35 mouse cellular contexts compared by ENCODE assay signal in the genomic region with DNA sequence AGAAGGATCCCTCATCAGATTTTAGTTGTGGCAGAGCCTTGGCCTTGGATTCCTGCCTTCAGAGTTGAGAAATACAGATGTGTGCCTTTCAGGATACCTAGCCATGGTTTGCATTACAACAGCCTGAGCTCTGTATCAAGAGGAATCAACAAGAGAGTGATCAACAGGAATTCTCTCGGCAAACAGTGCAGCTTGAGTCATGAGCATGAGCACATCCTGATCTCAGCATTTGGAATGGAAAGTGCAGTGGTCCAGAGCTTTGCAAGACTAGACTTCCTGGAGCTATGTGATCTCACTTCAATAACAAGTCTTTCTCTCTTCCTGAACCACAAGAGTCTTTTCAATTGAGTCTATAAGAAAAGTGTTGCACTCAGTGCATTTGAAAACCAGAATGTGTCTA.
"Had no signal": no experiment of that assay in that cellular context is flagged by ENCODE, and none has a peak within 500 bp of the region (broad histone marks: within the 10 kb centered on the region; RNA-seq: fewer than 3 reads in every experiment).

No protein-coding gene starts in this region.

- DNase-seq: heart, postnatal 10 days; heart, postnatal 14 days; heart, postnatal 36 days; heart, postnatal 4 days; kidney, adult 11 months; kidney, adult 18-20 months; kidney, adult 2 months; kidney, adult 8-10 months; kidney, adult 9 months; kidney, postnatal 10 days; kidney, postnatal 14 days; kidney, postnatal 25 days; kidney, postnatal 36 days; kidney, postnatal 4 days; layer of hippocampus, adult 9-11 months; layer of hippocampus, postnatal 36 days had no signal

- H3K9me3 ChIP-seq: heart, embryonic 10.5 days; heart, embryonic 12.5 days; heart, embryonic 13.5 days; heart, embryonic 15.5 days; hindbrain, embryonic 10.5 days; hindbrain, embryonic 15.5 days; intestine, embryonic 15.5 days; kidney, embryonic 15.5 days had no signal

- ATAC-seq: hindbrain, embryonic 16.5 days; hindbrain, postnatal 0 days; inflammation-experienced regulatory T-cells, adult 6 months; intestine, embryonic 15.5 days; intestine, embryonic 16.5 days; intestine, postnatal 0 days had no signal

- H3K4me2 ChIP-seq: heart, embryonic 11.5 days; heart, embryonic 12.5 days; heart, embryonic 13.5 days; heart, embryonic 15.5 days; hindbrain, embryonic 13.5 days; hindbrain, embryonic 14.5 days; hindbrain, embryonic 15.5 days; intestine, embryonic 15.5 days; kidney, embryonic 15.5 days had no signal

- H3K27ac ChIP-seq: heart, embryonic 10.5 days; heart, embryonic 13.5 days; heart, embryonic 15.5 days; hindbrain, embryonic 10.5 days; hindbrain, embryonic 13.5 days; hindbrain, embryonic 14.5 days; hindbrain, embryonic 15.5 days; hindbrain, postnatal 0 days; intestine, embryonic 15.5 days; kidney, embryonic 15.5 days; kidney, postnatal 0 days; layer of hippocampus, adult 2 months; left cerebral cortex, adult 2 months had no signal

- H3K4me3 ChIP-seq: heart, embryonic 10.5 days; heart, embryonic 12.5 days; heart, embryonic 13.5 days; heart, embryonic 15.5 days; hindbrain, embryonic 10.5 days; hindbrain, embryonic 13.5 days; hindbrain, embryonic 15.5 days; intestine, embryonic 15.5 days; kidney, embryonic 15.5 days; layer of hippocampus, adult 2 months; left cerebral cortex, adult 2 months had no signal

- H3K27me3 ChIP-seq: heart, embryonic 12.5 days; heart, embryonic 13.5 days; heart, embryonic 15.5 days; hindbrain, embryonic 13.5 days; hindbrain, embryonic 15.5 days; intestine, embryonic 15.5 days; kidney, embryonic 15.5 days had no signal

- H3K36me3 ChIP-seq: heart, embryonic 10.5 days; heart, embryonic 12.5 days; heart, embryonic 13.5 days; heart, embryonic 15.5 days; hindbrain, embryonic 10.5 days; hindbrain, embryonic 13.5 days; hindbrain, embryonic 15.5 days; intestine, embryonic 15.5 days; kidney, embryonic 15.5 days had no signal

- H3K9ac ChIP-seq: heart, embryonic 12.5 days; heart, embryonic 13.5 days; heart, embryonic 15.5 days; hindbrain, embryonic 13.5 days; hindbrain, embryonic 14.5 days; hindbrain, embryonic 15.5 days; intestine, embryonic 15.5 days; kidney, embryonic 15.5 days had no signal

- H3K4me1 ChIP-seq: heart, embryonic 10.5 days; heart, embryonic 12.5 days; heart, embryonic 13.5 days; heart, embryonic 15.5 days; hindbrain, embryonic 10.5 days; hindbrain, embryonic 13.5 days; hindbrain, embryonic 15.5 days; intestine, embryonic 15.5 days had no signal
